Mouse (Mus musculus): ENCODE data around the gene Zeb2. TPM values are rescaled to one million over a fixed set of nuclear protein-coding genes. Genes with fewer than 3 reads are reported as not detected.

The Zeb2 gene
- total RNA-seq, 4 experiments from 2014 or later, result 131 to 156 (median 144) TPM

DNA sequence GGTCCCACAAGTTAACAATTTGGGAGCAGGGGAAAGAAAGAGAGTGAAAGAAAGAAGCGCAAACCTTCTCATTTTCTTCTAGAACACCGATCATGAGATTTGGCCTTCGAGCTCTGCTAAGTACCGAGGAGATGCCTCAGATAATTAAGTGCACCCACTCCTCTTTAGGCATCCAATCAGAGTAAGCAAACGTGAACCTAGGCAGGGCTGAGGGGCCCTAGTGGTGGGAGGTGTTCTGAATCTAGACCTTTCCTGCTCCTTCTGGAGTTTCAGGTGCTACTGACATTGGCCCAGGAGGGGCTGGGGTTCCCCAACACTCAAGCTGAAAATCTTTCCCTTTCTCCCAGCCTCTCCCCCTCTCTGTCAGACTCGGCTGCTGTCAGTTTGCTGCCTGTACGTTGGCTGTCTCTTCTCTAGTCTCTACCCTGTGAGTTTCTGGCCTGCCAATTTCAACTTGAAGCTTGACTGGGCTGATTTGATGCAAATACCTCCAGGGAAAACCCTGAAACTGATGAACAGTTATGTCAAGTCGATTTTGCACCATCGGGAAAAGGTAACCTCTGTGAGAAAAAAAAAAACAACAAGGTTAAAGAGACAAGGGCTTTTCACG is 20.5 kb downstream of the Zeb2 start:
- DNase-seq, result no peak

DNA sequence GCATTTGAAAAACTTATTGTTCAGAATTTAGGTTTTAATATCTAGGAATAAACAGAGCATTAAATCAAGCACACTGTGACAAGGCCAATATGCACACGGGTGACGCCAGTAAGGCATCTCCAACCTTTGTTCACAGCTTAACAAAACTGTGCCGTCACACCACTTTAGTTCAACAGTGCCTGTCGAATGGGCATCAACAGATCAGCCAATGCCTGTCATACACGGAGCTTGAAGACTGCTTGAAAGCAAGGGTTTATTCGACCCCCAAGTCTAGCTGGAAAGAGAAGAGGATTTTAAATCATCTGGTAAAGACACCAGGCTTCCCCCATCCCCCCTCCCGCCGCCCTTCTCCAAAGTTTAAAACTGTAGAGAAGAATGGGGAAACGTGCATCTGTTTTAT is 21.4 kb downstream of the Zeb2 start:
- DNase-seq, result no peak

DNA sequence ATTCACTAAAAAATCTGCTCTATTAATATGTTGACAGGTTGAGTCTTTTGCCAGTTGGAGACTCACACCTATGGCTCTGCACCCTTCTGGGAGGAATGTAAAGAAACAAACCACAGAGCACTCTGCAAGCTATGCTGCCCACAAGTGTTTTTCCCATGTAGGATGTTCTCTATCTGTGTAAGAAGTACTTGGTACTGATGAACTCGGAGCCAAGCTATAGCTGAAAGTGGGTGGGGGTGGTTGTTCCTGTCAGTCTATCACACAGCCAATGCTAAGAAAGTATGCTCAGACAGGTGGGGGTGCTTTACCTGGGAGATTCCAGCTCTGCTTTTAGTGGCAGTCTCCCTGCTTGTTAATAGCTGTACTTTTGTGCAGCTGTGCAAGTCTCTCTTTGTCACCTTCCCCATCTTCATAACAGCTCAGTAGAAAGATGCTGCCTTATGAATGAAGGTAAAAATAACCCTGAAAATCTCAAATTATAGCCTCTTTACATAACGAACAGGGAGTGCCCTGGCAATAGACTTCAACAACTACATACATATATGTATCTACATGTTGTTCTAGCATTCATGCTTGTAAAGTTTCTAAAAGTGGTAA is 22.7 kb downstream of the Zeb2 start:
- DNase-seq, result no peak

DNA sequence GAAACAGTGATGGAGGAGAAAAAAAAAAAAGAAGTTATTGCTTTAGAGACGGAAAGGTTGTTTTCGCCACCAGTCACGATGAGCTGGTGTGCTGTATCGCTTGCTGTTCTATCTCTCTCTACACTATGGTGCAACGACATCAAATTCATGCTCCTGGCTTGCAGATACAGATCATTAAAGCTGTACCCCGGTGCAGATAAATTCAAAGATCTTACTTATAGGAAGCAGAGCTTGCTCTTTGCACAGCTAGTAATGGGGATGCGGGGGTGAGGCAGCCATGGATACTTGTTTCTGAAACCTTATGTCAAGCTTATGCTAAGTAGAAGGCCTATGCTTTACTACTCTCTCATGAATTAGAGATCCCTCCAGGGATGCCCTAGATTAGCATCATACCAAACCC is 23.7 kb downstream of the Zeb2 start:
- no peak for DNase-seq

DNA sequence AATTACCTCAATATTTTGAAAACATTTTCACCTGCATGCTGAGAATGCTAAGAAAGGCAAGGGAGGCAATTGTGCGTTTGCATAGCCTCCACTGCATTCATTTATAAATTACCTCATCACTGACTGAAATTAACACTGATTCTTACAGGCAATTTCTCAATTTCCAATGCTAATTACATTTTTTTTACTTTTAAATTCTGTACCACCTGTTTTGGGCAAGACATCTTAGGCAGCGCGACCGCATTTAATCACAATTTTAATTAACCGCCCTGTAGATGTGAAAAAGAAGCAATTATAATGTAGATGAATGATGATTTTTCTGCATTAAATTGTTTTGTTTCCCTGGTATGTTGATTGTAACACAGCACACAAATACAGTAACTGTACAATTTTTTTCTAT is 24.5 kb downstream of the Zeb2 start:
- DNase-seq, result no peak

DNA sequence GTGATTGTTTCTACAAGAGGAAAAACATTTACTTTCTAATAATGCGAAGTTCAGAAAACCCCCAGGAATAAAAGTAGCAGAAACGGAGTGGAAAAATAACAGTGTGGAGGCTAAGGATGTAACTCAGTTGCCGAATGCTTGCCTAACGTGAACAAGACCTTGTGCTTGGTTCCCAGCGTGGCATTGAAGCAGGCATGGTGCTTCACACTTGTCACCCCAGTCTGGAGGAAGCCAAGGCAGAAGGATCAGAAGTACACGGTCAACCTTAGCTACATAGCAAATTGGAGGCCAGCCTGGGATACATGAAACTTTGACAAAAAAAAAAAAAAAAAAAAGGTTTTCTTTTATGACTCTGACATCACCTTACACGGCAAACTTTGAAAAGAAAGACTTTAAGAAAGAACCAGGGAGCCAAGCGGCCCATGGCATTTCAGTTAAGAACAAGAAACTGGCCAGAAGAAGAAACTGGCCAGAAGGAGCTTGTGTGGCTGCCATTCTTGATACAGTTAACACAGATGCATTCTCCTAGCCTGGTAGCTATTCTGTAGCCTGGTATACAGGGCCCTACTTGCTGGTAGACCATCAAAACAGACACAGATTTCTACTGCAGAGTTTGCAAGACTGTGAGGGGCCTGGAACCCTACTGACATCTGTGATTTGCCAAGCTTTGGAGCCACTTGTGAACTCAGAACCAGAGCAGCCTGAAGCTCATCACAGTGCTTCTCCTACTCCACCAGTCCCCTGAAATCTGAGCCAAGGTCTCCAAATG is 26.5 kb downstream of the Zeb2 start:
- no peak for DNase-seq

DNA sequence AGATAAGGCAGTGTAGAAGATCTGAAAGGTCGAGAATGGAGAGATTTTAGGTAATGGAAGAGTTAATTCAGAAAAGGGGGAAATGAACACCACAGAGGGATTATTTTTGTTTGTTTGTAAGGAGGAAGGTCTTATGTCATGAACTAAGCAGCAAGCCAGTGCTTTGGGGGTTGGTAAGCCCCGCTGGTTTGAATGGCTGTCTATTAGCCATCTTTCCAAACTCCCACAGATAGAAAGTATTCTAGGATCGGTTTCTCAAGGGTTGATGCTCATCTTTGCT is 28.0 kb downstream of the Zeb2 start:
- no peak for DNase-seq

DNA sequence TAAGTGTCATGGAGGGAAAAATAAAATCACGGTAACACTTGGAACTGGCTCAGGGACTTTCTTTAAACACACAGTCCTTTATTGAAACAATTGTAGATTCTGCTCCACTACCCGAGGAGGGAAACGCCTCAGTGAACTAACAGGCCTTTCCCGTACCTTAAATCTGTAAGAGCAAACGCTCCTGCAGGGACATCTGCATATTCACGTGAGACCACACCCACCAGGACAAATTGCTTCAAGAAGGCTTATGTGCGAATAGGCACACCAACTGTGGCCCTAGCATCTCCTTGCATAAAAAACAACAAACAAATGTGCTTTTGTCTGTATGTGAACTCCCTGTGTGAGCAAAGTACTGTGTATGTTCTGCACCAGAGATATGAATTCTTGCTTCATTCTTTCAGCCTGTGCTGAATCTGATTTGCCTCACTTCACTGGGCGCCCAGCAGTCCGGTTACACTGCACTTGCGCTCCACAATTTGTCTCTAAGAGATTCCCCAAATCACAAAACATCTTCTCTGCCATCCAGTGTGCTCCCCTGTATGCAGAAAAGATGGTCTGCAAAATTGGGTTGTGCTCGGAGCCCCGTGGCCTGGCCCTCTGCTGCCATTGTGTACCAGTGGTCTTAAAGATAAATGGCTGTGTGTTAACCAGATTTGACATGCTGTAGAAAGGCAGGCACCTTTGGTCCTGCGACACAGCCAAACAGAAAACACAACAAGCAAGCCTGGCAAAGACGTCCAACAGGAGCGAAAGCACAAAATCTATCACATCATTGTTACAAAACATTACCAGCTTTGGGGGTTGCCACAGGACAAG is 28.6 kb downstream of the Zeb2 start:
- DNase-seq, result no peak

DNA sequence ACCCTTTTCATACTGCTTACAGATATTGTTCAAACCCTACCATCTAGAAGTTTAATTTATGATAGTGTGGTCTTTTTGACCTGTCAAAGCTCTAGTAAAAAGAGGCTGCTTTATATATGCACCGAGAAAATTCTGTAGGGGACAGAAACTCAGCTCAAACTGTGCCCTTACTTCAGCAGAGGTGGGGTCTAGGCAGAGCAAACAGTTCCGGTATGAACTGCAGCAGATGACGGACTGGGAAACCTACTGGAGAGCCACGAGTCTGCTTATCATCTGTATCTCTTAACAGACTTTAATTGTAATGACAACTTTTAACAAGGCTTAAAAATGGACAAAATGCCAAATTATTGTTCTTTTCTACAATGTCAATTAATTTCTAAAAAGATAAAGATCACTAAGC is 30.0 kb downstream of the Zeb2 start:
- DNase-seq, result no peak

DNA sequence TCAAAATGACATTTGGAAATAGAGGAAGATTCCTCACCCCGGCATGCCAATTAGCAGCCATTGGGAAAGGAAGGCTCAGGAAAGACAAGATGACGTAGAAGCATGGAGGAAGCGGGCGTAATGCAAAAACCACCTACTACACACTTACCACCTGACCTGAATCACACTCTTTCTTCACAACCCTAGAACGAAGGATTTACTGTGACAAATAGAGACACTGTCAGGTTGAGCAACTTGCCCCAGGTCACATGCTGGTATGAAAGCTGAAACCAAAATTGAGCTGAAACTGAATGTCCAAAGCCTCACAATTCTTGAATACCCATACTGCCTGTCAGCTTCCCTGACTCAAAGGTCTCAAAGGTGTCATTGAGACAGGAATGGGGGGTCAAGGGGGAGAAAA is 31.5 kb downstream of the Zeb2 start:
- no peak for DNase-seq

DNA sequence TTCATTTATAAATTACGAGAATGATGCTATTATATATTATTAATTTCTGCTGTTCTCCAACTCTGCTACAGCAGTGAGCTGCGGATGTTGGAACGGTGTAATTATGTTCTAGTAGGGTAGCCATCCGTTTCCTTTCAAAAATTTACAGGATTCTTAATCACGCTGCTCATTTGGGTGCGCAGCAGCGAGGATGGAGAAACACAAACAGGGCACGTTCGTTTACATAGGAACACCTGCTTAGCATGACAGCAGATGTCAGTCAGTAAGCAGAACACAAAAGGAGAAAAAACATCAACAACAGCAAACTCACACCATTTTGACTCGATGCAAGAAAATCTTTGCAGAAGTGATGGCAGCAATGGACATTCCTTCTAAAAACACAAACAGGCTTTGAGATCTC is 34.2 kb downstream of the Zeb2 start:
- DNase-seq, result no peak

DNA sequence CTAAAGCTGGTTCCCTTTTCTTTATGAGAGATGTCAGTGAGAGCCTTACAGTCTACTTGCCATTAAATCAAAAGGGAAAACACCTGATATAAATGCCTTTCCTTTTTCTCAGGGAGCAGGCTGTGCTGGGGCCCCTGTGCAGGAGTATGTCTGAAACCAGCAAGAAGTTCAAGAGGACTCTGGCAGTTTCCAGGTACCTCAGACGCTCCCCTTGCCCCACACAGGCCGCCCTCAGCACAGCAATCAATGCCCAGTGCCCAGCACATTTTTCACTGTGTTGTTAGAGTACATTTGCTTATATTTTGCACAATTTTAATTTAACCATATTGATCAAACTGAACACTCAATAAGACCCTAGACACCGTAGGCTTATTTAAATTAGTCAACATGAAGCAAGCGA is 35.6 kb downstream of the Zeb2 start:
- DNase-seq, result no peak

DNA sequence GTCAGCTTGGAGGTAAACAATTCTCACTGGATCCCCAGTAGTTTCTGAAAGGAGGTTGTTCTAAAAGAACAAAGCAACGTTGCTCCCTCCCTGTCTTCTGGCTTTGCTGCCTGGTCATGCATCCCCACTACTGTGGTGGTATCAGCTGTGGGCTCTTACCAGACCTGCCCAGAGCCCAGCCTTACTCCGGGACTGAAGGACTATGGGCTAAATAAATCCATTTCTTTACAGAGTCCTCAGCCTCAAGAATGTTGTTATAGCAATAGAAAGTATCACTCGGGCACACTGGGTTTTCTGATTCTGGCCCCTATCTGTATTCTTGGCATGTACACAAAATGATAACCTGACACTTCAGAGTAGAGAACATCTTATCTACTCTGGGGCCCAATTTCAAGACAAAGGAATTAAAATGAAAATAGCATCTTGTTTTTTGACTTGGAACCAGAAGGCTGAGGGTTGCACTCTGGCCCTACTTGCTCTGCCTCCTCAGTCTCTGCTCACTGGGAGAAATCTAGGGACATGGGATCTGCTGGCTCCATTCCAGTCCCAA is 39.2 kb downstream of the Zeb2 start:
- DNase-seq, result no peak

DNA sequence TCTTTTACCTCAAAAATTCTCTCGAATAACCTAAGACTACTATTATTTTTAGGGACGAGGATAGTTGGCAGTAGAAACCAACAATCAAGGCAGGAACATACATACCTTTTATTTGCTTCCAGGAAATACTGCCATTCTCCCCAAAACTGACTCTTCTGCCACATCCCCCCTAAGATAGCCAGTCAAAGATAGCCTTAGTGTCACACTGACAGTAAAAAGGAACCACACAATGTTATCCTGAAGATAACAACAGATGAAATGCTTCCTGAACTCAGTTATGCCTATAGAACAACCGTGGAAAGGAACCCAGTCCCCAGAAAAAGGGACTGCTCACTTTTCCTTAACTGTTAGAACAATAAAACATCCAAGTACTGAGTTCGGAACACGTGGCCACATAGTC is 39.8 kb downstream of the Zeb2 start:
- DNase-seq, result no peak

DNA sequence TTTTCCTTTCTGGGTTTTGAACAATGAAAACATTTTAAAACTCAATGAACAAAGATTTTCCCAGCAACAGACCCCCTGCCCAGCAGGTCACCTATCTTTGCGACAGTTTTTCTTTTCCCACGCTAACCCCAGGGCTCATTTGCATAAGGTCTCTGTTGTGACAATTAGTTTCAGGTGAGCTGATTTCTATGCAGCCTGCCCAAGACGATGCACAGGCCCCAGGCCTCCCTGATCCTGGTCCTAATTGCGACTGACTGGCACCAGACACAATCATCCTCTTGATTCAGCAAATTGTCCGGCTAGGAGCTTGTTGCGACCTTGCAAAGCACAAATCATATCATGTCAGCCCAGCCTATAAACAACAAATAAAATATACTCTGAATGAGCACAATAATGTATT is 44.2 kb downstream of the Zeb2 start:
- DNase-seq, result no peak

DNA sequence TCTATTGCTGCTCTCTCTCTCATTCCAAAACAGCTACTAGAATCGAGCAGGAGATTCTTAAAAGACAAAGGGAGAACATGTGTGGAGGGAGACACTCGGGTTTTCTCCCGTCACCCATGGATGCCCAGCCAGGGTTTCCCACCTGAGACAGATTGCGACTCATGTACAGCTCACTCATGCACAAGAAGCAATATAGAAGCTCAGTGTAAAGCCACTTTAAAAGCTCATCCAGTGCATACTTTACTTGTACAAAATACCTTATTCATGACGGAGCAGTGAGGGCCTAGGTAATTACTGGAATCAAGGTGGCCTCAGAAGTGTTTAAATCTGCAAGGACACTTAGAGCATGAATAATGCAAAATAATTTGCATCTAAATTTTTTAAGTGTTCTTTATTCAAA is 45.9 kb downstream of the Zeb2 start:
- no peak for DNase-seq

DNA sequence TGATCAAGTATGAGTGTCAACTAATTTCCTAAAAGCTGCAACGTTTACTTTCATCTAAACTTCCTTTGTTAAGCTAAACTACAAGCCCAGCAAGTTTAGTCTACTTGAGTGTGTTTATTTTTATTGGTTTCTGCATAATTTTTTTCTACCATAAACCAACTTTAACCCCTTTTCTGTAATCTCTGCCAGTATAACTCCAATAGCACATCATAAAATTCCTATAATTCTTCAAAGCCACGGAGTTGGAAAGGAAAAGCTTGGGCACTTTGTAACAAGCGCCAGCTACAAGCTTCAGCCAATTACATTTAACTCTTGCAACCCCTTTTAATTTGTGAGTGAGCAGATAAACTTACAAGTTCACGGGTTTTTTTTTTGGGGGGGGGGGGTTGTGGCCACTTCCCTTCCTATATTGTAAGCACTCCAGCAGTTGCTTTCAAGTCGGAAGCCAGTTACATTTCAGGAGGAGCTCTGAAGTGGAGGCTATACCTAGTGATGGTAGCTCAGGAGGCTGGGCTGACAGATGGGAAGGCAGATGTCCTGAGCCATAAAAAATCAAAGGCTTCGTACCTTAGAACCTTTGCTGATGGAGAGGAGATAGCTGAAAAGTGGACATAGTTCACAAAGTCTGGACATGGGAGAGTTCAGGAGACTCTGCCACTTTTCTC is 46.5 kb downstream of the Zeb2 start:
- DNase-seq, result no peak

DNA sequence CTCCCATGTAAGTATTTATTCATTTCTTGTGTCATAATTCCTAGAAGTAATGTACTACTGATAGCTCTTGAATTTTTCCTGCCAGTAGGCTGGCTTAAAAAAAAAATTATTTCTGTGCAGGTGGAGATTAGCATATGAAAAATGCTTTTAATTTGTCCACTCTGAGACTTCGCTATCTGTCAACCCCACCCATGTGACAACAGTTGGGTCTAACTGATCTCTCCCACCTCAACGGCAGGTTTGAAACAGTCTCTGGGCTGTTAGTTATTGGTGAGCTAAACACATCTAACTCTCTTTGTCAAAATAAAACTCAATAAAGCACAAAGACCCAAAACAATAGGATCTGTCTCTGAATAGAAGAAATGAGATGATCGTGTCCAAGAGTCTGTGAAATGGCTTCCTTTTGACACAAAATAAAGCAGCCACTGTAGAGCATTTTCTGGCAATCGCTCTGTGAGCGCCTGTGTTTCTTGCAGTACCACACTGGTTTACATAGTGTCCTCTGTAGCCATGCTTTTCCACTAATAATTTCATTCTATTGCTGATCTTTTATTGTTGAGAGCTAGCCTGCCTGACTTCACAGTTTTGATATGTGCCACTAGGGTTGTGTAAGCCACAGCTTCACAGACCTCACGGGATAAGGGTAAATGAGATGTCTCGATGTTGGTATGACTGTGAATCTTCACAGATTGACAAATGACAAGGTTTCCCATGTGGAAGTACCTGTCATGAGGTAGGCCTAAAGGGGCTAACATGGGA is 48.2 kb downstream of the Zeb2 start:
- DNase-seq, result no peak

DNA sequence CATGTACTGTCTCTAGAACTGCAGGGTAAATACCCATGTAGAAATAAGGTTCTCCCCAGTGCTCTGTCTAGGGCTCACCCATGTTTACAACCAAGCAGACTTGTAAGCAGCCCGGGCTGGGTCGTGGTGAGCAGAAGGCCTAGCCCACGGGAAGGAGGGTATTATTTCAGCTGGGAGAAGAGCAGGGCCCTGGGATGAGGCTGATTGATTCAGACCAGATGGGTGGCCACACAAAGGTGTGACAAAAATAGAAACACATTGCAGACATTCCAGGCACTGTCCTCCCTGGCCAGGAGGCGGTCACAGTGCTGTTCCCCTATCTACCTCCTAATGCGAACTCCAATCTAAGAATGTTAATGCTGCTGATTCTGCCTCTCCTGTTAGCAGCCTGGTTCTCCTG is 50.1 kb downstream of the Zeb2 start:
- DNase-seq, result no peak

DNA sequence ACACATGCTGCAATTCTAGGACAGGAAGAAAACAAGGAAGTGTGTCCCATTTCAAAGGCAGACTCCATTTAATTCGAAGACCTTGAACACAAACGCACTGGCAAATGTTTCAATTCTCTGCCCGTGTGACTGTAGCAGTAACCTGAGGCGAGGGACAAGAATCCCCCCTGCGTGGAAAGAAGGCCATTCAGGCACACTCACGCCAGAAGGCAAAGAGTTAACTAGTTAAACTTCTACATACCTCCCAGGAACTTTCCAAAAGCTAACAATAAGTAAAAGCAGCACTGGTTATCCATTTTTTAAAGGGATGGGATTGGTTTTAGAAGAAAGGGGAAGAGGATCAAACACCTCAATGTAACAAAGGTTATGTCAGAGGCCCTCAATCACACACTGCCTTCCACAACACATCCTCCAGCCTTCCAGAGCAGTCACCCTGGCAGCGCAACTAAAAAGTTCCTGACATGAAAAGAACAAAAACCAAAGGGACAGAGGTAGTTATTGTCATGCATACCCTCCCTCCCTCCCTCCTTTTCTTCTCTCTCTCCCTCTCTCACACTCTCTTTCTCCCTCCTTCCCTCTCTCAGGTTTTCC is 53.8 kb downstream of the Zeb2 start:
- DNase-seq, result no peak

DNA sequence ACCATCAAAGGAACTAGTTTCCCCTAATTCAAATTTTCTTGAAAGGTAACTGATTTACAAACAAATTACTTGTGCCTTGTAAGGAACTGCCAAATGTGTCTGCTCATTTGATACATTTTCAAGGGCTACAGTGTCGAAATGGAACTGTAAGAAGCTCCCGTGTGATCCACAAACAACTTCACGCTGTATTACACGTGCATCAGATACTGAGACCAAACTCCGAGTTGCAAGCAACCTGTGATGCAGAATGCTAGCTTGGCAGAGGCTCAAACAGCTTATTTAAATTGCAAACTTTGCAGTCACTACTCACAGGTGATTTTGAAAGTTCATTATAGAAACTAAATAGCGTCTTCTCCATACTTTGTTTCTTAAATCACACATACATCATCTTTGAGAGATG is 55.1 kb downstream of the Zeb2 start:
- DNase-seq, result no peak

DNA sequence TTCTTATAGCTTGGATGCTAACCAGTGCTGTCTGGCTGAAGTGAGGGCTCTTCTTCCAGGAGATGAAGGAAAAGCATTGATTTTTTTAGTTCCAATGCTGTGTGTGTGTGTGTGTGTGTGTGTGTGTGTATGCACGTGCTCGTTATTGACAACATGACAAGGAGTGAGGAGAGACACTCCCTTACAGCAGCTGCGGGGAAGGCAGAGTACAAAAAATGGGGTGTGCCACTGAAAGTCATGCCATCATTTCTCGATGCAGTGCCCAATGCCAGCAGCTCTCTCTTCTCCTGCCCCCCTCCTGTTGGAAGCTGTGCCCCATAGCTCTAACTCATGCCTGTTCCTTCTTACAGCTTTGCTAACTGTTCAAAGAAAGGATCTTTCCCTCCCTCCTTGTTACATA is 56.4 kb downstream of the Zeb2 start:
- no peak for DNase-seq

All from adrenal gland, adult 8-10 months (tissue).